Mouse (Mus musculus) kidney, postnatal 10 days (tissue): Measurements from ENCODE around the gene Tead1.

Experiments used
- DNase-seq: peaks from one replicate; pipeline ENCODE4 v3.0.0; 2021; ENCODE audit warnings: mixed read lengths

Gene Tead1

GRCm38 (mm10) chr7:112825339-112825781 is 146.2 kb downstream of the Tead1 start:
- DNase-seq: no peak

GRCm38 (mm10) chr7:112826114-112826911 is 147.2 kb downstream of the Tead1 start:
- DNase-seq: peak; percentile 66

GRCm38 (mm10) chr7:112828016-112828695 is 149.0 kb downstream of the Tead1 start:
- DNase-seq: peak; percentile 72

GRCm38 (mm10) chr7:112828696-112829022 is 149.5 kb downstream of the Tead1 start:
- no peak for DNase-seq

- DNase-seq: no peak
Measured at GRCm38 (mm10) chr7:112830946-112831345, 151.8 kb downstream of the Tead1 start.

GRCm38 (mm10) chr7:112831446-112831845 is 152.3 kb downstream of the Tead1 start:
- peak; percentile 59 for DNase-seq

- DNase-seq: no peak
Measured at GRCm38 (mm10) chr7:112833132-112833531, 154.0 kb downstream of the Tead1 start.

GRCm38 (mm10) chr7:112836076-112836475 is 157.0 kb downstream of the Tead1 start:
- no peak for DNase-seq

- DNase-seq: no peak
Measured at GRCm38 (mm10) chr7:112838131-112838530, 159.0 kb downstream of the Tead1 start.

- peak; percentile 66 for DNase-seq
Measured at GRCm38 (mm10) chr7:112840351-112840750, 161.2 kb downstream of the Tead1 start.

GRCm38 (mm10) chr7:112840890-112841289 is 161.8 kb downstream of the Tead1 start:
- no peak for DNase-seq

- DNase-seq: no peak
Measured at GRCm38 (mm10) chr7:112841484-112841883, 162.4 kb downstream of the Tead1 start.

GRCm38 (mm10) chr7:112841886-112842285 is 162.8 kb downstream of the Tead1 start:
- no peak for DNase-seq

GRCm38 (mm10) chr7:112851281-112851744 is 172.2 kb downstream of the Tead1 start:
- DNase-seq: no peak

- no peak for DNase-seq
Measured at GRCm38 (mm10) chr7:112852149-112852839, 173.2 kb downstream of the Tead1 start.

GRCm38 (mm10) chr7:112853857-112854256 is 174.7 kb downstream of the Tead1 start:
- no peak for DNase-seq

- peak; percentile 26 for DNase-seq
Measured at GRCm38 (mm10) chr7:112854516-112854915, 175.4 kb downstream of the Tead1 start.

GRCm38 (mm10) chr7:112855419-112855818 is 176.3 kb downstream of the Tead1 start:
- DNase-seq: no peak

GRCm38 (mm10) chr7:112856121-112856571 is 177.0 kb downstream of the Tead1 start:
- no peak for DNase-seq

GRCm38 (mm10) chr7:112856583-112856982 is 177.5 kb downstream of the Tead1 start:
- DNase-seq: no peak

- no peak for DNase-seq
Measured at GRCm38 (mm10) chr7:112859887-112860286, 180.8 kb downstream of the Tead1 start.

- DNase-seq: no peak
Measured at GRCm38 (mm10) chr7:112862086-112862485, 183.0 kb downstream of the Tead1 start.

GRCm38 (mm10) chr7:112864188-112864587 is 185.1 kb downstream of the Tead1 start:
- DNase-seq: no peak
